Mouse (Mus musculus) hindbrain, embryonic 14.5 days (tissue): ENCODE measurements around the gene Lrrc8c. TPM values are rescaled to one million over a fixed set of nuclear protein-coding genes. Genes with fewer than 3 reads are reported as not detected.

Experiments
- ATAC-seq: fragments of 200-750 bp; cut with Nextera tagmentation; 2 replicates; pipeline ENCODE4 v1.8.0; 2017; ENCODE audit warnings: moderate number of reproducible peaks, mild to moderate bottlenecking, moderate TSS enrichment, moderate library complexity; ENCODE audit not compliant: low FRiP score
- DNase-seq: peaks from one replicate; pipeline ENCODE4 v3.0.0-alpha.2; 2015; ENCODE audit warnings: low spot score
- H3K27ac ChIP-seq: fragments of 300-500 bp; sonication (generic); 2 replicates; pipeline ENCODE4 v1.5.1; 2014; ENCODE audit warnings: mild to moderate bottlenecking, moderate library complexity
- H3K27me3 ChIP-seq: fragments of 300-500 bp; sonication (generic); 2 replicates; pipeline ENCODE4 v1.6.1; 2014; ENCODE audit warnings: mild to moderate bottlenecking, low read length, mixed read lengths; ENCODE audit not compliant: control insufficient read depth, insufficient read depth
- H3K36me3 ChIP-seq: fragments of 300-500 bp; sonication (generic); replicated peaks from 2 replicates; pipeline ENCODE4 v1.6.1; 2014; ENCODE audit not compliant: control insufficient read depth, insufficient read depth
- H3K4me1 ChIP-seq: fragments of 300-500 bp; sonication (generic); replicated peaks from 2 replicates; pipeline ENCODE4 v1.6.1; 2014; ENCODE audit warnings: antibody characterized with exemption, low read length, mixed read lengths; ENCODE audit not compliant: control insufficient read depth, insufficient read depth
- H3K4me2 ChIP-seq: fragments of 300-500 bp; sonication (generic); replicated peaks from 2 replicates; pipeline ENCODE4 v1.6.1; 2014; ENCODE audit warnings: mild to moderate bottlenecking, moderate library complexity
- H3K4me3 ChIP-seq: fragments of 300-500 bp; sonication (generic); replicated peaks from 2 replicates; pipeline ENCODE4 v1.5.1; 2014; ENCODE audit warnings: mild to moderate bottlenecking, low read length
- H3K9ac ChIP-seq: fragments of 300-500 bp; sonication (generic); 2 replicates; pipeline ENCODE4 v1.6.1; 2014
- H3K9me3 ChIP-seq: fragments of 300-500 bp; sonication (generic); 2 replicates; pipeline ENCODE4 v1.6.1; 2016; ENCODE audit warnings: low read length; ENCODE audit not compliant: control insufficient read depth
- WGBS: fragments of 180-500 bp; shearing (Covaris S2); extraction: QIAGEN DNeasy Blood & Tissue Kit; methylation state at CpG from one replicate; pipeline ENCODE4 v1.1.7; 2014; 5-methylcytosine and 5-hydroxymethylcytosine counted together
- polyA plus RNA-seq: library from polyadenylated mRNA; unstranded; fragments of >200 nt; fragmentation: Nextera tagmentation; extraction: Ambion mirVana; gene quantifications from 2 replicates; pipeline ENCODE4 v1.2.1, GENCODE M21; 2014

Lrrc8c gene
- polyA plus RNA-seq, 1 experiment from 2014 or later: 18.2 TPM

GRCm38 (mm10) chr5:105616538-105616937 is 97.3 kb downstream of the Lrrc8c start:
- H3K4me1 ChIP-seq: no peaks in the 10 kb centered on the region
- no peaks in the 10 kb centered on the region for H3K27me3 ChIP-seq
- H3K27ac ChIP-seq: no peak overlapping the region
- no peaks in the 10 kb centered on the region for H3K36me3 ChIP-seq
- 71% methylated on average over 5 of the region's 5 CpGs for WGBS
- no peak overlapping the region for H3K4me3 ChIP-seq
- no peaks in the 10 kb centered on the region for H3K9me3 ChIP-seq
- no peak for ATAC-seq
- H3K4me2 ChIP-seq: no peak overlapping the region
- H3K9ac ChIP-seq: no peak overlapping the region
- no peak for DNase-seq

- Histone ChIP-seq H3K27ac (no peak overlapping the region), H3K9me3 (no peaks in the 10 kb centered on the region), H3K4me2 (no peak overlapping the region), H3K9ac (no peak overlapping the region), H3K36me3 (no peaks in the 10 kb centered on the region), H3K4me3 (no peak overlapping the region), H3K27me3 (no peaks in the 10 kb centered on the region), H3K4me1 (no peaks in the 10 kb centered on the region)
- DNase-seq (no peak), ATAC-seq (no peak)
These were observed 99.3 kb downstream of the Lrrc8c start for GRCm38 (mm10) chr5:105618510-105618909.

GRCm38 (mm10) chr5:105619666-105620065 is 100.5 kb downstream of the Lrrc8c start:
- WGBS: 87% methylated on average over 2 of the region's 2 CpGs
- DNase-seq: no peak

GRCm38 (mm10) chr5:105620505-105621116 is 101.4 kb downstream of the Lrrc8c start:
- H3K4me3 ChIP-seq: no peak overlapping the region
- H3K27ac ChIP-seq: no peak overlapping the region
- H3K4me2 ChIP-seq: no peak overlapping the region
- no peaks in the 10 kb centered on the region for H3K27me3 ChIP-seq
- DNase-seq: no peak
- H3K9me3 ChIP-seq: no peaks in the 10 kb centered on the region
- 74% methylated on average over 6 of the region's 6 CpGs for WGBS
- no peak overlapping the region for H3K9ac ChIP-seq
- ATAC-seq: no peak
- no peaks in the 10 kb centered on the region for H3K4me1 ChIP-seq
- H3K36me3 ChIP-seq: no peaks in the 10 kb centered on the region

More at GRCm38 (mm10) chr5:105619666-105620065, 100.5 kb downstream of the Lrrc8c start:
- Histone ChIP-seq H3K27me3 (no peaks in the 10 kb centered on the region), H3K36me3 (no peaks in the 10 kb centered on the region), H3K9ac (no peak overlapping the region), H3K4me1 (no peaks in the 10 kb centered on the region), H3K27ac (no peak overlapping the region), H3K9me3 (no peaks in the 10 kb centered on the region), H3K4me3 (no peak overlapping the region), H3K4me2 (no peak overlapping the region)
- ATAC-seq: no peak

GRCm38 (mm10) chr5:105623074-105623713 is 104.0 kb downstream of the Lrrc8c start:
- H3K9me3 ChIP-seq: no peaks in the 10 kb centered on the region
- no peak overlapping the region for H3K27ac ChIP-seq
- no peak overlapping the region for H3K4me2 ChIP-seq
- H3K9ac ChIP-seq: no peak overlapping the region
- H3K36me3 ChIP-seq: no peaks in the 10 kb centered on the region
- no peaks in the 10 kb centered on the region for H3K27me3 ChIP-seq
- DNase-seq: no peak
- no peaks in the 10 kb centered on the region for H3K4me1 ChIP-seq
- no peak overlapping the region for H3K4me3 ChIP-seq
- ATAC-seq: no peak
- 79% methylated on average over 4 of the region's 4 CpGs for WGBS

- Histone ChIP-seq H3K4me2 (no peak overlapping the region), H3K4me1 (no peaks in the 10 kb centered on the region), H3K27me3 (no peaks in the 10 kb centered on the region), H3K36me3 (no peaks in the 10 kb centered on the region), H3K27ac (no peak overlapping the region), H3K9me3 (no peaks in the 10 kb centered on the region), H3K9ac (no peak overlapping the region), H3K4me3 (no peak overlapping the region)
- ATAC-seq (no peak), DNase-seq (no peak)
- WGBS: 92% methylated on average over 3 of the region's 3 CpGs
These were observed 105.1 kb downstream of the Lrrc8c start for GRCm38 (mm10) chr5:105624257-105624656.

- 73% methylated on average over 8 of the region's 8 CpGs for whole genome bisulfite sequencing
- Histone ChIP-seq H3K4me1 (no peaks in the 10 kb centered on the region), H3K27ac (no peak overlapping the region), H3K4me3 (no peak overlapping the region), H3K27me3 (no peaks in the 10 kb centered on the region), H3K4me2 (no peak overlapping the region), H3K9ac (no peak overlapping the region), H3K9me3 (no peaks in the 10 kb centered on the region), H3K36me3 (no peaks in the 10 kb centered on the region)
- DNase-seq: no peak
- no peak for ATAC-seq
These were observed 106.4 kb downstream of the Lrrc8c start for GRCm38 (mm10) chr5:105625504-105626150.

GRCm38 (mm10) chr5:105626355-105626754 is 107.2 kb downstream of the Lrrc8c start:
- no peak overlapping the region for H3K27ac ChIP-seq
- H3K4me1 ChIP-seq: no peaks in the 10 kb centered on the region
- no peaks in the 10 kb centered on the region for H3K9me3 ChIP-seq
- ATAC-seq: no peak
- H3K27me3 ChIP-seq: no peaks in the 10 kb centered on the region
- no peak for DNase-seq
- no peaks in the 10 kb centered on the region for H3K36me3 ChIP-seq
- no peak overlapping the region for H3K4me2 ChIP-seq
- no peak overlapping the region for H3K4me3 ChIP-seq
- H3K9ac ChIP-seq: no peak overlapping the region
- WGBS: 50% methylated on average over 3 of the region's 3 CpGs

- Histone ChIP-seq H3K9me3 (no peaks in the 10 kb centered on the region), H3K9ac (no peak overlapping the region), H3K36me3 (no peaks in the 10 kb centered on the region), H3K27ac (no peak overlapping the region), H3K27me3 (no peaks in the 10 kb centered on the region), H3K4me1 (no peaks in the 10 kb centered on the region), H3K4me3 (no peak overlapping the region), H3K4me2 (no peak overlapping the region)
- WGBS: 88% methylated on average over 5 of the region's 5 CpGs
- ATAC-seq: no peak
- no peak for DNase-seq
These were observed 107.9 kb downstream of the Lrrc8c start for GRCm38 (mm10) chr5:105627093-105627492.
